ENCODE assay signal across 9 mouse cellular contexts in genomic region chr1:81594183-81594515, GRCm38 (mm10).
DNase-seq lines count a peak whose midpoint lies in the region; ATAC-seq lines count a peak whose summit lies in the region.
"Had no signal": no experiment of that assay in that cellular context is flagged by ENCODE, and none has a peak within 500 bp of the region (broad histone marks: within the 10 kb centered on the region; RNA-seq: fewer than 3 reads in every experiment).

No protein-coding gene starts in this region.

- H3K36me3 ChIP-seq in heart, embryonic 10.5 days = no peaks in the 10 kb centered on the region
- no peaks in the 10 kb centered on the region for H3K36me3 ChIP-seq in neural tube, embryonic 11.5 days (ENCODE audit: control insufficient read depth, insufficient read depth, low read length)
- H3K36me3 ChIP-seq in limb, embryonic 15.5 days = no peaks in the 10 kb centered on the region

- peak overlapping the region; percentile 64 for H3K4me2 ChIP-seq in neural tube, embryonic 11.5 days (ENCODE audit: low read depth)
- peak overlapping the region; percentile 67 for H3K4me2 ChIP-seq in limb, embryonic 15.5 days

- peak; percentile 39; the same call in 1 of the 2 replicates for ATAC-seq in neural tube, embryonic 11.5 days (ENCODE audit: insufficient read depth, low FRiP score, low TSS enrichment)
- ATAC-seq in limb, embryonic 15.5 days (ENCODE audit: insufficient number of reproducible peaks, low FRiP score, low TSS enrichment, low read depth) = no peak

- no peak for DNase-seq in heart, embryonic 10.5 days (ENCODE audit: low spot score)
- DNase-seq in heart, postnatal 4 days = no peak
- no peak for DNase-seq in neural tube, embryonic 11.5 days (ENCODE audit: low spot score)
- DNase-seq in neural tube, embryonic 10.5 days (ENCODE audit: extremely low spot score, low spot score) = no peak
- no peak for DNase-seq in natural killer cell, adult 2 months (ENCODE audit: low spot score in 2 of 2)
- DNase-seq in left cerebral cortex, postnatal 36 days (ENCODE audit: low spot score in 2 of 2) = no peak
- DNase-seq in right cerebral cortex, postnatal 36 days (ENCODE audit: low spot score in 2 of 2) = no peak
- DNase-seq: thymus, adult 2 months had no signal

- no peaks in the 10 kb centered on the region for H3K27me3 ChIP-seq in heart, embryonic 10.5 days (ENCODE audit: insufficient read depth, poor library complexity, severe bottlenecking)
- H3K27me3 ChIP-seq in neural tube, embryonic 11.5 days (ENCODE audit: control insufficient read depth, insufficient read depth, low read length) = no peaks in the 10 kb centered on the region
- H3K27me3 ChIP-seq in limb, embryonic 15.5 days = no peaks in the 10 kb centered on the region

- H3K9ac ChIP-seq in neural tube, embryonic 11.5 days (ENCODE audit: low read length) = peak overlapping the region; percentile 70
- 0 out of 2 replicates have a peak overlapping the region, but pooled peaks have one; percentile 33 for H3K9ac ChIP-seq in limb, embryonic 15.5 days

- 19% methylated on average over 5 of the region's 5 CpGs for WGBS in heart, embryonic 10.5 days
- WGBS in neural tube, embryonic 11.5 days = 8% methylated on average over 5 of the region's 5 CpGs
- 13% methylated on average over 5 of the region's 5 CpGs for WGBS in limb, embryonic 15.5 days

- H3K27ac ChIP-seq in heart, embryonic 10.5 days = peak overlapping the region; percentile 88
- H3K27ac ChIP-seq in neural tube, embryonic 11.5 days (ENCODE audit: low read depth, low read length) = peak overlapping the region; percentile 96
- peak overlapping the region; percentile 86 for H3K27ac ChIP-seq in limb, embryonic 15.5 days

- H3K4me3 ChIP-seq in heart, embryonic 10.5 days = peak overlapping the region; percentile 61
- peak overlapping the region; percentile 28 for H3K4me3 ChIP-seq in neural tube, embryonic 11.5 days (ENCODE audit: low read depth, low read length)
- peak overlapping the region; percentile 41 for H3K4me3 ChIP-seq in limb, embryonic 15.5 days

- H3K4me1 ChIP-seq in heart, embryonic 10.5 days = peaks cover 13% of the 10 kb centered on the region; the same call in 1 of the 2 replicates
- H3K4me1 ChIP-seq in neural tube, embryonic 11.5 days (ENCODE audit: control insufficient read depth, insufficient read depth, low read length) = peaks cover 8% of the 10 kb centered on the region; the same call in 1 of the 2 replicates
- peaks cover 10% of the 10 kb centered on the region for H3K4me1 ChIP-seq in limb, embryonic 15.5 days

- intact Hi-C loops in left cerebral cortex, postnatal 36 days (cut with DNase I) = loop anchor here (10.0 kb wide), 1 partner anchor 701 kb away; the partner anchor contains the start of gene Irs1

- H3K9me3 ChIP-seq in heart, embryonic 10.5 days = no peaks in the 10 kb centered on the region
- H3K9me3 ChIP-seq in neural tube, embryonic 11.5 days (ENCODE audit: control insufficient read depth, low read length) = no peaks in the 10 kb centered on the region
- no peaks in the 10 kb centered on the region for H3K9me3 ChIP-seq in limb, embryonic 15.5 days
